Mouse (Mus musculus) macrophage (primary cell): Measurements from ENCODE around the gene Sdf2l1. TPM values are rescaled to one million over a fixed set of nuclear protein-coding genes. Genes with fewer than 3 reads are reported as not detected.

Experiments
- H3K27ac ChIP-seq: fragments of 350-480 bp; formaldehyde crosslinking; 2 replicates; pipeline ENCODE4 v1.9.0; 2021
- H3K36me3 ChIP-seq: fragments of 350-480 bp; formaldehyde crosslinking; 2 replicates; pipeline ENCODE4 v1.9.0; 2021; ENCODE audit errors: inconsistent target
- H3K4me3 ChIP-seq: fragments of 350-480 bp; formaldehyde crosslinking; 2 replicates; pipeline ENCODE4 v1.9.0; 2021; ENCODE audit errors: inconsistent target
- H3K79me2 ChIP-seq: fragments of 350-480 bp; formaldehyde crosslinking; 2 replicates; pipeline ENCODE4 v1.9.0; 2021; ENCODE audit errors: inconsistent target
- WGBS: methylation state at CpG from one replicate; pipeline ENCODE4 v1.1.7; 2026; ENCODE audit warnings: inconsistent platforms; ENCODE audit not compliant: missing documents; 5-methylcytosine and 5-hydroxymethylcytosine counted together
- polyA plus RNA-seq: library from polyadenylated mRNA; stranded (reverse); fragments of 250-400 nt; gene quantifications from 3 replicates; pipeline ENCODE4 v1.2.4, GENCODE M21; 2018; ENCODE audit warnings: inconsistent platforms

Gene Sdf2l1
- polyA plus RNA-seq, 1 experiment from 2014 or later: 56.1 TPM

DNA sequence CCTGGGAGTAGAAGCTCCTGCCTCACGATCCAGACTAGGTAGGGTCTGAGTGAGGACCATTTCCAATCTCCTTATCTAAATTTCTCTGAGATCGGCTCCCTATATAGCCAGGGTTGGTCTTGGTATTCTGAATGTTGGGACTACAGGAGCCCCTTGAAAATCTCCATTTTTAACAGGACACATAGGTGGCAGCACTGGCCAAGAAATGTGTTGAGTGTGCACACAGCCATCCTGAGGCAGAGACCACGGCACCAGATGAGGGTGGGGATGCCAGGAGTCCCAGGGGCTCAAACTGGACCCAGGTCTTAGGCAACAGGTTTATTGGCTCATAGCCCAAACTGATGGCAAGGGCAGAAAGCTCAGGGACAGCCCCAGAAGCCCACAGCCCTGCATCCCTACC lies 43.8 kb downstream of the Sdf2l1 start:
- WGBS: 91% methylated on average over 3 of the region's 3 CpGs
- Histone ChIP-seq H3K27ac (no peak overlapping the region), H3K36me3 (peaks cover 92% of the 10 kb centered on the region), H3K4me3 (no peak overlapping the region), H3K79me2 (no peaks in the 10 kb centered on the region)

DNA sequence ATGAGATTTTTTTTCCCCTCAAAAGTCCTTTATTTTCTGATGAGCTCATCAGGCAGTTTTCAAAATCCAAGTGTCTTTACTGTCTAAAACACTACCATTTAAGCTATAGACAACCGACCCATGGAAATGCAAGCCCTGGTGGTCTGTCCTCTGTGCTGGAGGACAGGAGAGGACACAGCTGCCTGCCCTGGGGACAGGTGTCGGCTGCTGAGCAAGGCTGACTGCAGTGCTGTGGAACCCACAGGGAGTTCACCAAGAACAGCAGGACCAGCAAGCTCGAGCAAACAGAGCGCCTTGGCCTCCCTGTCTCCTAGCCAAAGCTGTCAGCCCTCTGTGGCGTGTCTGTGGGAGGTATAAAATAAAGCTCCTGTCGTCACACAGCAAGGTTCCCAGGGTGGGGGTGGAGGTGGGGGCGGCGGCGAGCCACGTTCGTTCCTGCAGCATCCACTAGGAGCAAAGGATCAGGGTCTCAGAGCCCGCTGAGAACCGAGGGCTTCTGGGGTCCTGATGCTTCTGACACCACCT lies 45.5 kb downstream of the Sdf2l1 start:
- no peak overlapping the region for H3K4me3 ChIP-seq
- no peak overlapping the region for H3K27ac ChIP-seq
- H3K36me3 ChIP-seq: peaks cover 89% of the 10 kb centered on the region
- 93% methylated on average over 13 of the region's 13 CpGs for WGBS
- H3K79me2 ChIP-seq: no peaks in the 10 kb centered on the region

DNA sequence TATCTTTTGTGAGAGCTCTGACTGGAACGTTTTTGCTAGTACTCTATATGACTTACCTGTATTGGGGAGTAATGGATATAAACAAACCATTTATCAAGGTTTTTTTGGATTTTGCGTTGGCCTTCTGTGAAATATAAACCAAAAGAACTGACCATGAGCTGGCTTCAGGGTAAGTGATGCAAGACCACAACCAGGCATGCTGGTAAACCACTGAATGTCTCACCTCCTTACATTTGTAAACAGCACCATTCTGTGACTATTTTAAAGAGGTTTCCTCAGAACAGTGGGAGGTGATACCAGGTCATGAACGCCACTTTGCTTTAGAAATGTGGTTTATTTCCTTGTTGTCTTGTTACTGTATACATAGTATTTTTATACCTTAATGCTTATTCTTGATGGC lies 45.9 kb downstream of the Sdf2l1 start:
- H3K36me3 ChIP-seq: peaks cover 89% of the 10 kb centered on the region

DNA sequence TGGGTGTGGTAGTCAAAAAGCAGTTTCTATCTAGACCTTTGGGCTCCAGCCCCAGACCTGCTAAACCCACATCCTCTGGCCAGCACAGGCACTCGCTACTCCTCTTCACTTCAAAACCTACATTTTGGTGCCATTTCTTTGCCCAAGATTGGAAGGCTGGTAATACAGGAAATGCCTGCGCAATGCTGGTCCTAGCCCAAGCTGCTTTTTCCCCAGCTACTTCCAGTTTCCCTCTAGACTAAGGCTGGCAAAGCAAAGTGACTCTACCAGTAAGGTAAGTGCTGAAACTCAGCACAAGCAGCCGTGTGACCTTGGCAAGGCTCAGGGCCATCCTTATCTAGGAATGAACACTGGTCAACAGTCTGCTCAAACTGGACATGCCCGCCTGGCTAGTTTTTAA lies 46.5 kb downstream of the Sdf2l1 start:
- Histone ChIP-seq H3K27ac (no peak overlapping the region), H3K4me3 (no peak overlapping the region), H3K36me3 (peaks cover 87% of the 10 kb centered on the region), H3K79me2 (no peaks in the 10 kb centered on the region)
- 54% methylated on average over 4 of the region's 4 CpGs for WGBS

More for the DNA sequence above, 45.9 kb downstream of the Sdf2l1 start:
- WGBS: 73% methylated on average over 3 of the region's 3 CpGs
- Histone ChIP-seq H3K4me3 (no peak overlapping the region), H3K27ac (no peak overlapping the region), H3K79me2 (no peaks in the 10 kb centered on the region)

DNA sequence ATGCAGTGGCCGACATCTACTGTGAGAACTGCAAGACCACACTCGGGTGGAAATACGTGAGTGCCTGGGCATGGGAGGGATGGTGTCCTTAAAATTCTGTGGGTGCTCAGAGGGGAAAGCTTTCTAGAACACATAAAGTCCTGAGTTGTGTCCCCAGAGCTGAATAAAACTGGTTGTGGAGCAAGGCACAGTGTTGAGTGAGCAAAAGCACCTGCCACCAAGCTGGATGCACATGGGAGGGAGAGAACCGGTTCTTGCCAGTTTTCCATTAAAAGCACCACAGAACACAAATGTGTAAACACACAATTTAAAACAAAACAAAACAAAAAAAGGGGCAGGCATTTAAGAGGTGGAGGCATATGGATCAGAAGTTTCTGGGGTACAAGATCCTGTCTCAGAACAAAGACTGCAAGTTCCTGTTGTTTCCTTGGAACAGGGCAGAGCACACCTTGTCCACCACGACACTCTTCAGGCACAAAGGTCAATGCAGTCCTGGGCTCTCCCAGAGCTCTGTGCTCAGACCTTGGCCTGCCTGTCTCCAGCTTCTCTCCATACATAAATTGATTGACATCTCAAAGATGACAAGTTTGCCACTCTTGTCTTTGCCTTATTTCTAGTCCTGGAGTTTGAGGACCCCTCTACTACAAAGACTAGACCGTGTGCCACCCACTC lies 49.9 kb downstream of the Sdf2l1 start:
- H3K27ac ChIP-seq: no peak overlapping the region
- H3K79me2 ChIP-seq: no peaks in the 10 kb centered on the region
- WGBS: 98% methylated on average over 6 of the region's 6 CpGs
- no peak overlapping the region for H3K4me3 ChIP-seq
- H3K36me3 ChIP-seq: peaks cover 53% of the 10 kb centered on the region

Other genes starting within 250 kb of the Sdf2l1 start
- gene Ppm1f, start 235.9 kb downstream of the Sdf2l1 start, polyA plus RNA-seq: 6.8 to 15.8 TPM (median 9.9 TPM) in 3 replicates
- 92.1 to 122 TPM (median 94.8 TPM) in 3 replicates for gene Mapk1, start 149.0 kb downstream of the Sdf2l1 start, polyA plus RNA-seq
- gene Ypel1, start 62.7 kb downstream of the Sdf2l1 start, polyA plus RNA-seq: 0.14 to 0.25 TPM in 2 of 3 replicates, not detected in the other
- gene Ppil2, start 21.1 kb downstream of the Sdf2l1 start, polyA plus RNA-seq: 57.9 to 116 TPM (median 63.8 TPM) in 3 replicates
- gene 2610318N02Rik, start 7.2 kb downstream of the Sdf2l1 start, polyA plus RNA-seq: 1.1 to 4.8 TPM (median 2.5 TPM) in 3 replicates
- 1.3 to 7.1 TPM (median 2.0 TPM) in 3 replicates for gene Ydjc, start 12.2 kb upstream of the Sdf2l1 start, polyA plus RNA-seq
- 0.03 to 0.11 TPM in 2 of 3 replicates, not detected in the other for gene Ccdc116, start 14.8 kb upstream of the Sdf2l1 start, polyA plus RNA-seq
- gene Ube2l3, start 70.3 kb upstream of the Sdf2l1 start, polyA plus RNA-seq: 216 to 529 TPM (median 268 TPM) in 3 replicates
- gene Rimbp3, start 76.2 kb upstream of the Sdf2l1 start, polyA plus RNA-seq: not detected in 3 replicates
- 1.1 to 1.4 TPM (median 1.4 TPM) in 3 replicates for gene Hic2, start 101.2 kb upstream of the Sdf2l1 start, polyA plus RNA-seq
- 2.2 to 2.7 TPM (median 2.2 TPM) in 3 replicates for gene Tmem191c, start 143.7 kb upstream of the Sdf2l1 start, polyA plus RNA-seq
- gene Serpind1, start 199.0 kb upstream of the Sdf2l1 start, polyA plus RNA-seq: not detected in 3 replicates